Mouse (Mus musculus): Measurements from ENCODE around the gene Gm49510.

- TF ChIP-seq GATA1 (IDR thresholded peaks at IDR 0.05; ENCODE audit: borderline replicate concordance, low read length) (no peak), FLI1 (IDR thresholded peaks at IDR 0.05; ENCODE audit: low read length) (no peak)
Measured at GRCm38 (mm10) chr15:78913632-78914090, 14.2 kb downstream of the Gm49510 start, which contains the start of gene Pdxp.
